Mouse (Mus musculus) megakaryocyte progenitor cell, adult 5-6 weeks (primary cell): ENCODE data around the gene Gm10352. TPM values are rescaled to one million over a fixed set of nuclear protein-coding genes. Genes with fewer than 3 reads are reported as not detected.
"Not testable (repeated sequence)": the region's sequence is repeated elsewhere in the genome, so short reads cannot be mapped to it uniquely, and the experiment has no call there.

Experiments
- ATAC-seq: replicated peaks from 2 replicates; pipeline ENCODE4 v1.8.0; 2016; ENCODE audit warnings: mild to moderate bottlenecking, moderate TSS enrichment, inconsistent platforms; ENCODE audit not compliant: poor library complexity
- total RNA-seq, 2 experiments: library from RNA; stranded (forward) in 1 of 2; stranded (reverse) in 1 of 2; fragments of 157-497, 149-512 nt in 1 of 2; fragments of 200-1000 nt in 1 of 2; gene quantifications; 2 replicates each; pipeline versions ENCODE4 v1.2.3 to v1.2.4; 2015 to 2017

The Gm10352 gene
- total RNA-seq (2015) (not detected in 2 replicates), total RNA-seq (2017) (not detected in 2 replicates)

DNA sequence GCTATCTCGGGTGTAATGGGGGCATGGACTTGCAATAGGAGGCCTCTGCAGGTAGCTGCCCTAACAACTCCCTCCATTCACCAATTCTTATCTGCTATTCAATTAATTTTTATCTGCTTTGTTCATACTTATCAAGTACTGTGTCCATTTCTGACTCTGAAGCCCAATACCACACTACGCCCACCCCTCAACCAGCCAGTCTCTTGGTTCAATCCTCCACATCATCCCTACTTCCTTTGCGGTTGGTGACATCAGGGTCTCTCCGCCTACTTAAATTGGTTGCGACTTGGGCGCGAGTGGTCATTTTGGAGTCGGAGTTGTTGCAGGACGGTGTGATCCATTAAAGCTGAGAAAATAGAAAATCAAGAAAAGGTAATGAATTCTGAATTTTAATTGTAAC is at the start of gene Gm10352:
Gm10352 (plus strand) TSS at position 301 of the 400 bp plus-strand sequence.
- ATAC-seq = not testable (repeated sequence)

GRCm38 (mm10) chrY:2932282-2932681 is 31.5 kb downstream of the Gm10352 start, which contains the start of gene Gm29289:
Gene Gm29289 (plus strand): TSS chrY:2932582.
- ATAC-seq = not testable (repeated sequence)

Other genes with a start within 250 kb of the Gm10352 start
- not detected in 2 replicates for gene Sry, start 237.3 kb upstream of the Gm10352 start, total RNA-seq (2015)
- not detected in 2 replicates for gene Sry, start 237.3 kb upstream of the Gm10352 start, total RNA-seq (2017)
- not detected in 2 replicates for gene H2al2b, start 180.3 kb upstream of the Gm10352 start, total RNA-seq (2015)
- not detected in 2 replicates for gene H2al2b, start 180.3 kb upstream of the Gm10352 start, total RNA-seq (2017)
- gene Gm4064, start 104.8 kb upstream of the Gm10352 start, total RNA-seq (2015) = not detected in 2 replicates
- not detected in 2 replicates for gene Gm4064, start 104.8 kb upstream of the Gm10352 start, total RNA-seq (2017)
- gene Rbmy, start 70.3 kb upstream of the Gm10352 start, total RNA-seq (2015) = not detected in 2 replicates
- not detected in 2 replicates for gene Rbmy, start 70.3 kb upstream of the Gm10352 start, total RNA-seq (2017)
- gene Gm10256, start 70.3 kb upstream of the Gm10352 start, total RNA-seq (2015) = not detected in 2 replicates
- gene Gm10256, start 70.3 kb upstream of the Gm10352 start, total RNA-seq (2017) = not detected in 2 replicates
- not detected in 2 replicates for gene Gm29289, start 31.6 kb downstream of the Gm10352 start, total RNA-seq (2015)
- not detected in 2 replicates for gene Gm29289, start 31.6 kb downstream of the Gm10352 start, total RNA-seq (2017)